Mouse (Mus musculus): Measurements from ENCODE around the gene Gnpat. TPM values are rescaled to one million over a fixed set of nuclear protein-coding genes. Genes with fewer than 3 reads are reported as not detected.

Gnpat gene
- polyA plus RNA-seq, 1 experiment, result 87.9 TPM

DNA sequence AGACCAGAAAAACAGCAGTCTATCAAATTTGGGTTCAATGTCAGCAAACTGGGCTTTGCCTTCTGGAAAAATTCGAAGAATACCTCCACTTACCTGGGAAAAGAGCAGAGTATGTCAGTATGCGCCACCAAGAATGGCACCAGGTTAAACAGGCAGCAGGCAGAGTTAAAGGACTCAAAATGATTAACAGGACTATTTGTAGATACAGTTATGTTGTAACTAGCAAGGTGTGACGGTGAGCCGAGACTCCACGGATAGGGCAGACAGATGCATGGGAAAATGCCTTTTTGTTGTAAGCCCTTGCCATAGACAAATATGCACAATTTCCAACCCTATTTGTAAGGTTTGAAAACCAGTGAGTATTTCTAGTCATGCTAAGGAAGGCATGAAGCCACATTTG, 51.2 kb downstream of the Gnpat start:
- TF ChIP-seq CTCF (IDR thresholded peaks at IDR 0.05; ENCODE audit: extremely low read depth, insufficient read depth, low read length) (no peak), POLR2A (IDR thresholded peaks at IDR 0.05; ENCODE audit: extremely low read depth, insufficient read depth, low read length) (no peak)
- H3K4me1 ChIP-seq (ENCODE audit: control insufficient read depth, insufficient read depth, low read length), result 0 out of 2 replicates have a peak, but pooled peaks cover 2% of the 10 kb centered on the region
- no peak overlapping the region for H3K27ac ChIP-seq (ENCODE audit: insufficient read depth, low read length)
- no peak overlapping the region for H3K4me3 ChIP-seq (ENCODE audit: insufficient read depth, low read length)

DNA sequence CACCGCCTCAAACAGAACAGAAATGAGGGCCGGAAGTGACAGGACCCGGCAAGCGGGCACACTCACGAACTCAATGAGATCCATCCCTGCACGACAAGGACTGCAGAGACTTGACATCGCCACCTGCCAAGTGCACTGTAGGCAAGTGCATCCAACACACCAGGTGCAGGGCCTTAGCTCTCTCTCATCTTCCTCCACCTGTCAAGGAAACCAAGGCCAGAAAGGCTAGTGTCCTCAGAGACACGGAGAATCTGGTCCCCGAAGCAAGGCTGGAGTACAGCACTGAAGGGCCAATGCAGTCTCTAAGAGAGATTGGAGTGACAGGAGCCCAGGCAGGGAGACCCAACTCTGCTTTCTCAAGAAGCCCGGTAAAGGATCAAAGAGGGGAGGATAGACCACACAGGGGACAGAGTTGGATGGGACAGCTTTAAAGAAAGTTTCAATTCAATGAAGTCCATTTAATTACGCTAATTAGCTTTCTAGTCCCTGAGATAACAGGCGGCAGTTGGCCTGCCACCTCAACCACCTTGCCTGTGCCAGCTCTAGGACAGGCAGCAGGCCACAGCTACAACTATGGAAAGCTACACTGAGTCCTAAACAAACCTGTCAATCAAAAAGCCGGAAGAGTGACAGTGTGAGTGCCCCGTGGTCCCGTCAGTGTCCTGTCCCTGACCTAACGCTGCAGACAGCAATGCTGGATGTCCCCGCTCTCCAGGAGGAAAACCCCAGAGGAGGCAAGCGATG, 55.1 kb downstream of the Gnpat start:
- TF ChIP-seq POLR2A (IDR thresholded peaks at IDR 0.05; ENCODE audit: extremely low read depth, insufficient read depth, low read length) (no peak), CTCF (IDR thresholded peaks at IDR 0.05; ENCODE audit: extremely low read depth, insufficient read depth, low read length) (no peak)
- peaks cover 5% of the 10 kb centered on the region; the same call in 1 of the 2 replicates for H3K4me1 ChIP-seq (ENCODE audit: control insufficient read depth, insufficient read depth, low read length)
- H3K4me3 ChIP-seq (ENCODE audit: insufficient read depth, low read length), result no peak overlapping the region
- no peak overlapping the region for H3K27ac ChIP-seq (ENCODE audit: insufficient read depth, low read length)

DNA sequence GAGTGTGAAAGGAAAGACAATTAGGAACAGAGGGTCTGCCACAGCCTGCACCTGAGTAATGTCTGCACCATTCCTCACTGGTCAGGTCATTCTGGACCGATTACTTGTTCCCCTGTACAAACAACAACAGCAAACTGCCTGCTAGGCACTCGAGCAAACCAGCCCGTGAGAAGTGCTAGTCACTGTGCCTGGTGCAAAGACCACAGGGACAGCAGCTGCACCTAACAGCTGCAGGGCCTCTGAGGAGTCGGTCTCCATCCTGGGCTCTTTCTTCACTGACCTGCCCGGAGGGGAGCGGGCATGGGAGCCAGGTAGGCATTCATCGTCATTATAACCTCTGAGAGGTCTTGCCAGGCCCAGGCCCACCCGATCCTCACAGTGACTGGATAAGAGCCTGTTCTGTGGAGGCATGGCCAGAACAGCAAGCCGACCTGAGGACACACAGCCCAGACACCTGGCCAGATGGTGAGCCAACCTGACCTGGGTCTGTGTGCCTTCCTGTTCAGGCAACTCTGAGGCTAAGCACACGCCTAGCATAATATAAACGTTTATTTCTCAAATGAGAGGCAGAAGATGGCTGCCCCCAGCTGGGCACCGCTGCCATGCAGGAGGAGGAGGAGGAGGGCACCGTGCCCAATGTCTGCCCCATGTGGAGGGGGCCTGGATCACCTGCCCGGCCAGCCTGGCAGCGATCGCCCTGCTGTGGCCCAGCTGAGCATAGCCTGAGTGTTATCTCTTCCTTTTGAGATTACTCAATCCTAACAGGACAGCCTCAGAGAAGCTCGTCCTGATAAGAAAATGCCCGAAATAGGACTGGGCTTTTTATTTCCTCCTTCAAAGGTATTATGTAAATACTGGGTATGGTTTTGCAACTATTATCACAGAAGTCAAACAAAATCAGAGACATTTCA, 58.8 kb downstream of the Gnpat start:
- Histone ChIP-seq H3K4me1 (ENCODE audit: control insufficient read depth, insufficient read depth, low read length) (peaks cover 16% of the 10 kb centered on the region), H3K27ac (ENCODE audit: insufficient read depth, low read length) (no peak overlapping the region), H3K4me3 (ENCODE audit: insufficient read depth, low read length) (no peak overlapping the region)
- TF ChIP-seq CTCF (IDR thresholded peaks at IDR 0.05; ENCODE audit: extremely low read depth, insufficient read depth, low read length), result no peak
- TF ChIP-seq POLR2A (IDR thresholded peaks at IDR 0.05; ENCODE audit: extremely low read depth, insufficient read depth, low read length), result no peak

DNA sequence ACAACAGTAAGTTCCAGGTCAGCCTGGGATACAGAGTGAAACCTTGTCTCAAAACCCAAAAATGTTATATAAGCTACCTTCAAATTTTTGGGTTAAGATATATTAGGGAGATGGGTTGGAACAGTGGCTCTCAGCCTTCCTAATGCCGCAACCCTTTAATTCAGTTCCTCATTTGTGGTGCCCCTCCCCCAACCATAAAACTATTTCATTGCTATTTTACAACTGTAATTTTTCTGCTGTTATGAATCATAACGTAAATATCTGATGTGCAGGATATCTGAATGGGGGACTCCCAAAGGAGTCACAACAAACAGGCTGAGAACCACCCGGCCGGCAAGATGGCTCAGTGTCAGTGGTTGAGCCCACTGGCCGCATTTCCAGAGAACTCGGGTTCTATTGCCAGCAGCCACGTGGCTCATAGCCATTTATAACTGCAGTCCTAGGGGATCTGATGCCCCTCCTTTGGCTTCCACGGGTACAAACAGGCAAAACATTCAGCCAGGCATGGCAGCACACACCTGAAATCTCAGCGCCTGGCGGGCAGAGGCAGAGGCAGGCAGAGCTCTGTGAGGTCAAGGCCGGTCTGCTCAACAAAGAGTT, 59.8 kb downstream of the Gnpat start:
- H3K27ac ChIP-seq (ENCODE audit: insufficient read depth, low read length), result no peak overlapping the region
- peaks cover 18% of the 10 kb centered on the region for H3K4me1 ChIP-seq (ENCODE audit: control insufficient read depth, insufficient read depth, low read length)
- H3K4me3 ChIP-seq (ENCODE audit: insufficient read depth, low read length), result no peak overlapping the region
- TF ChIP-seq POLR2A (IDR thresholded peaks at IDR 0.05; ENCODE audit: extremely low read depth, insufficient read depth, low read length) (no peak), CTCF (IDR thresholded peaks at IDR 0.05; ENCODE audit: extremely low read depth, insufficient read depth, low read length) (no peak)

DNA sequence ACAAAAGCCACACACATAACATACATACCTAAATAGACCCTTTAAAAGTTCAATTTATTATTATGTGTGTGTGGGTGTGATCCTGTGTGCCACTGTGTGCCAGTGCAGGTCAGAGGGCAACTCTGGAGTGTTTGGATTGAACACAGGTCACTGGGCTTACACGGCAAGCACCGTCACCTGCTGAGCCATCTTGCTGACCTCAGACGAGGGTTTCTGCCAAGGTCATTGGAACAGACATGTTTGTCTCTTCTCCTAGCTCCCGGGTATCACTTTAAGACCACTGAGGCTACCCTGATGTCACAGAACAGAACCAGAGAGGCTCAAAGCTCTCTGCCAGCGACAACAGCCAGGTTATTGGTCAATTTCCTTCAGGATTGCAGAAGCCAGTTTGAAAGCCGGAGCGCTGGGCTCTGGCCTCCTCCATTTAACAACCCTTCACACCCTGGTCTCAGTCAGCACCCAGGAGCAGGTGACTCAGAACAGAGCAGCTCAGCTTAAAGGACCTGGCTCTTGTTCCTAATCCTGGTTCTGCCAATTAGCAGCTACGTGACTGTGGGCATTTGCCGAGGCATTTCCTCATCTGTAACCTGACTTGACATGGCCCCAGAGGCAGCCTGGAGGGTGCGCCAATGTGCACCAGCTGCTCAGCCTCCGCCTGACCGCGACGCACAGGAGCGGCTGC, 61.3 kb downstream of the Gnpat start:
- Histone ChIP-seq H3K4me3 (ENCODE audit: insufficient read depth, low read length) (no peak overlapping the region), H3K4me1 (ENCODE audit: control insufficient read depth, insufficient read depth, low read length) (peaks cover 19% of the 10 kb centered on the region), H3K27ac (ENCODE audit: insufficient read depth, low read length) (no peak overlapping the region)
- TF ChIP-seq CTCF (IDR thresholded peaks at IDR 0.05; ENCODE audit: extremely low read depth, insufficient read depth, low read length), result no peak

DNA sequence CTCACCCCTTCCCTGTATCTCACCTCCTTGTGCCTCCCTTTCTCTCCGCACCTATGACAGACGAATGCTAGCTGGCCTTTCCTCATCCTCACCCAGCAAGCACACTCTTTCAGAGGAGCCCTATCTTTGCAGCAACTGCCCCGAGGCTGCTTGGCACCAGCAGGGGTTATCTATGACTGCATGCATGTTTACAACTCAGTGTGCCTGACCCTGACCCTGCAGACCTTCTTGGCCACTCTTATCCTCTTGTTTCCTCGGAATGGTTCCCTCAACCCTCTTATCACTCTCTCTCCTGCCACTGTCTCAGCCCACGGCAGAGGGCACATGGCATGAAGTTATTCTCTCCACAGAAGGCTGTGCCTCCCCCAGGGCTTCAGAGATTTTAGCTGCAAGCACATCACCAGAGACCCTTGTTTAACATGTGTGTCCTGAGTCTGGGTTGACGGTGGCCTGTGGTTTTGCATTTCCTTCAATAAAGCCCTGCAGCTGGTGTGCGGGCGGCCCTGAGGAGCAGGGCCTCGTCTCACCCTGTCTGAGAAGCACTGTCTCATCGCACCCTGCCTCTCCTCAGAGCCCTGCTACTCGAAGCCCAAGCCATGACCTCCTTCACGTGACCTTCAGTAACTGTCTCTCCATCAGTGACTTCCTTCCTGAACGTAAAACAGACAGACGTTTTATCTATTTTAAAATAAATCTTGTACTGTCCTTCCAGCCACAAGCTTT, 62.9 kb downstream of the Gnpat start:
- peaks cover 28% of the 10 kb centered on the region for H3K4me1 ChIP-seq (ENCODE audit: control insufficient read depth, insufficient read depth, low read length)
- no peak overlapping the region for H3K27ac ChIP-seq (ENCODE audit: insufficient read depth, low read length)
- H3K4me3 ChIP-seq (ENCODE audit: insufficient read depth, low read length), result no peak overlapping the region
- TF ChIP-seq CTCF (IDR thresholded peaks at IDR 0.05; ENCODE audit: extremely low read depth, insufficient read depth, low read length), result no peak
- no peak for TF ChIP-seq POLR2A (IDR thresholded peaks at IDR 0.05; ENCODE audit: extremely low read depth, insufficient read depth, low read length)

DNA sequence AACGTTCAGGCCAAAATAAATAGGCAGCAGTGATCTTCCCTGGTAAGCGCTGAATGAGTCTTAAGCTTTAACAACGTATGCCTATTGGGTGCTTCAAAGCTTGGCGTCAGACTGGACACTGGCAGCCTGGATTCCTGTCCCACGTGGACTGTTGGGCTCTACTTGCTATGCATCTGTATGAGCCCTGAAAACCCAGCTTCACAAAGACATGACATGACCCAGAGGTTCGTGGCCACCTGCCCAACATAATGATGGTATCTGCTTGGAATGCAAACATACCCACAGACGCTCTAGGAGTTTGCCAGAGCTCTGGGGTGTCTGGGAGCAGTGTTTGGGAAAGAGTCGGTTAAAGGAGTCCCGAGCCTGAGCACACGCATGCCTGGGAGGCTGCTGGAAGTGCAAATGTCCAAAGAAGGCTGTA, 63.5 kb downstream of the Gnpat start:
- Histone ChIP-seq H3K4me1 (ENCODE audit: control insufficient read depth, insufficient read depth, low read length) (peaks cover 28% of the 10 kb centered on the region), H3K4me3 (ENCODE audit: insufficient read depth, low read length) (no peak overlapping the region), H3K27ac (ENCODE audit: insufficient read depth, low read length) (no peak overlapping the region)
- TF ChIP-seq POLR2A (IDR thresholded peaks at IDR 0.05; ENCODE audit: extremely low read depth, insufficient read depth, low read length), result no peak

DNA sequence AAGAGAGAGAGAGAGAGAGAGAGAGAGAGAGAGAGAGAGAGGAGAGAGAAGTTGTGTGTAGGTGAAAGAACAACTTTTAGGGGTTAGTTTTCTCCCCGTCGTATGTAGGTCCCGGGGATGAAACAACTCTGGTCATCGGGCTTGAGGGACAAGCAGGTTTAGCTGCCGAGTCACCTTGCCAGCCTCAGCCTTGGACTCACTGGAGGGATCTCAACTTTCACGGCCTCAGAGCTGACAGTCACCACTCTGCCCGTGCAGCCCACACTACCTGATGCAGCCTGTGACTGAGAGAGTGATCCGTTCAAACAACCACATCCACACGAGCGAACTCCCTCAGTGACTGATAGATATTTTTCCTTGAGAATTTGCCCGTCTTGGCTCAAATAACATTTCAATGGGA, 66.2 kb downstream of the Gnpat start:
- H3K4me1 ChIP-seq (ENCODE audit: control insufficient read depth, insufficient read depth, low read length), result peaks cover 24% of the 10 kb centered on the region
- no peak overlapping the region for H3K4me3 ChIP-seq (ENCODE audit: insufficient read depth, low read length)
- TF ChIP-seq CTCF (IDR thresholded peaks at IDR 0.05; ENCODE audit: extremely low read depth, insufficient read depth, low read length) (no peak), POLR2A (IDR thresholded peaks at IDR 0.05; ENCODE audit: extremely low read depth, insufficient read depth, low read length) (no peak)
- no peak overlapping the region for H3K27ac ChIP-seq (ENCODE audit: insufficient read depth, low read length)

DNA sequence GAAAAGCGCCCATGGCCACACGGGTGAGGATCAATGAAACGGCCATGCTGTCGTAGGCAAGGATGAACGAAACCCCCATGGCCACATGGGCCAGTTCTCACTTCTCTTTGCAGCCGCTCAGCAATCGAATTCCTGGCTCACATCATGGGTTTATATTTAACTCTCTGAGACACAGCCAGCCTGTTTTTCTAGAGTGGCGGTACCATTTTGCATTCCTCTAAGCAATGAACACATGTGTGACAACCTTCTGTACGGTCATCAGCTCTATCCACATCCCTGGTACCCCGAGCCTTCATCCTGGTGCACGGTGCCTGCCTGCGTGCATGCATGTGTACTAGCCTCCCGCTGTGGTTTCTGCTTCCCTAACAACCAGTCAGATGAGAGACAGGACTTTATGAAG, 67.3 kb downstream of the Gnpat start:
- H3K4me1 ChIP-seq (ENCODE audit: control insufficient read depth, insufficient read depth, low read length), result peaks cover 22% of the 10 kb centered on the region
- no peak overlapping the region for H3K4me3 ChIP-seq (ENCODE audit: insufficient read depth, low read length)
- TF ChIP-seq POLR2A (IDR thresholded peaks at IDR 0.05; ENCODE audit: extremely low read depth, insufficient read depth, low read length) (no peak), CTCF (IDR thresholded peaks at IDR 0.05; ENCODE audit: extremely low read depth, insufficient read depth, low read length) (no peak)
- no peak overlapping the region for H3K27ac ChIP-seq (ENCODE audit: insufficient read depth, low read length)

Data from cortical plate, adult 2 months (tissue).